Mouse (Mus musculus) liver, adult 2 months (tissue): ENCODE data around the gene Thrsp.

Source experiments
- CTCF ChIP-seq: fragments of 200-500 bp; IDR thresholded peaks from 2 replicates; pipeline ENCODE4 v1.5.1; 2011; ENCODE audit warnings: low read depth, low read length, control low read depth
- POLR2A ChIP-seq: fragments of 200-500 bp; IDR thresholded peaks from 2 replicates; pipeline ENCODE4 v1.6.1; 2011; ENCODE audit warnings: low read length, control low read depth; ENCODE audit not compliant: insufficient read depth; ENCODE audit errors: extremely low read depth

GRCm38 (mm10) chr7:97426566-97426965 is 9.0 kb upstream of the Thrsp start:
- TF ChIP-seq CTCF (no peak), POLR2A (no peak)
